Mouse (Mus musculus) layer of hippocampus, adult 6 months (tissue): ENCODE measurements around the gene Xk. TPM values are rescaled to one million over a fixed set of nuclear protein-coding genes. Genes with fewer than 3 reads are reported as not detected.

ENCODE experiments used
- long read RNA-seq, 2 experiments: library from polyadenylated mRNA; unstranded; transcript quantifications; one replicate each; pipeline ENCODE4 v2.0.0; 2019 to 2020
- polyA plus RNA-seq: library from polyadenylated mRNA; unstranded; fragments of <200 nt; fragmentation: Nextera tagmentation; gene quantifications from 2 replicates; pipeline ENCODE4 v1.2.3, GENCODE M21; 2021

Gene Xk
- 4.6 and 5.4 TPM in 2 replicates for polyA plus RNA-seq
- long read RNA-seq, experiment 1, full-length matches to known transcripts: 3 of 12 reads
- long read RNA-seq, experiment 1, partial matches to known transcripts: 0 of 12 reads
- long read RNA-seq, experiment 1, other reads (novel, unspliced or antisense): 9 of 12 reads
- long read RNA-seq, experiment 2, full-length matches to known transcripts: 21 of 32 reads
- long read RNA-seq, experiment 2, partial matches to known transcripts: 1 of 32 reads
- long read RNA-seq, experiment 2, other reads (novel, unspliced or antisense): 10 of 32 reads

GRCm38 (mm10) chrX:9272460-9273361, at the start of gene Xk:
Gene Xk, plus strand, starts transcription at chrX:9272756.

GRCm38 (mm10) chrX:9256766-9257165, 15.8 kb upstream of the Xk start, which contains the start of gene Gm14862:
Gene Gm14862, minus strand, starts transcription at chrX:9256899.

GRCm38 (mm10) chrX:9283464-9283863, 10.9 kb downstream of the Xk start, which contains the start of gene H2al1m:
Gene H2al1m, plus strand, starts transcription at chrX:9283764.

GRCm38 (mm10) chrX:9350327-9350726, 77.8 kb downstream of the Xk start, which contains the start of gene H2al1k:
Gene H2al1k, plus strand, starts transcription at chrX:9350627.

Other genes with a start within 250 kb of the Xk start
- gene Fthl17e, start 239.3 kb upstream of the Xk start, polyA plus RNA-seq: not detected in 2 replicates
- not detected in 2 replicates for gene Fthl17f, start 209.7 kb upstream of the Xk start, polyA plus RNA-seq
- not detected in 2 replicates for gene 4930402K13Rik, start 168.2 kb upstream of the Xk start, polyA plus RNA-seq
- gene Lancl3, start 72.9 kb upstream of the Xk start, polyA plus RNA-seq: 1.8 and 1.9 TPM in 2 replicates
- not detected in 2 replicates for gene Gm14862, start 15.9 kb upstream of the Xk start, polyA plus RNA-seq
- gene H2al1m, start 11.0 kb downstream of the Xk start, polyA plus RNA-seq: not detected in 2 replicates
- gene H2al1k, start 77.9 kb downstream of the Xk start, polyA plus RNA-seq: not detected in 2 replicates
- 0.35 and 0.44 TPM in 2 replicates for gene Cybb, start 215.0 kb downstream of the Xk start, polyA plus RNA-seq